Mouse (Mus musculus): ENCODE measurements at regions not wholly inside any gene's neighbourhood (a gene's known extent, or its start where the extent isn't known, plus 50 kb on each side); places are given as distances from the start of the nearest gene placed in this dataset.

GRCm38 (mm10) chr4:75764141-75764540 lies 486.0 kb upstream of the Dmac1 start:
- intact Hi-C loops (cut with DNase I) = no loop called here
- no peak for DNase-seq (ENCODE audit: low spot score in 2 of 2)

DNA sequence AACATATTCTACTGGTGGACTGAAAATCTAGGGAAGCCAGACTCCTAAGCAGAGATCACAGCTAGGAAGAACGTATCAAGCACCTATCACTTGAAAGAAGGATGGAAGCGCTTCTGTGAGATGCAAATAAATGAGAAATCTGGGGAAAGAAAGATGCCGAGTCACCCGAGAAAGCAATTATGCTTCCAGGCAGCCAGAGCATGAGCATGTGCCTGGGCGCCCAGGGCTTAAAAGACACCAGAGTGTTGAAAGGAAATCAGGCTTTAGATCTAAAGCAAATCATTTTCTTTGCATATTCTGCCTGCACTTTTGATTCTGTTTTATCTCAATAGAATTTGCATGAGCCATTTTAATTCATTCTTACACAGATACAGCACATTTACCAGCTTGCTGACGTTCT lies 466.5 kb upstream of the Dmac1 start:
- DNase-seq (ENCODE audit: low spot score in 2 of 2) = no peak
- intact Hi-C loops (cut with DNase I) = no loop called here

DNA sequence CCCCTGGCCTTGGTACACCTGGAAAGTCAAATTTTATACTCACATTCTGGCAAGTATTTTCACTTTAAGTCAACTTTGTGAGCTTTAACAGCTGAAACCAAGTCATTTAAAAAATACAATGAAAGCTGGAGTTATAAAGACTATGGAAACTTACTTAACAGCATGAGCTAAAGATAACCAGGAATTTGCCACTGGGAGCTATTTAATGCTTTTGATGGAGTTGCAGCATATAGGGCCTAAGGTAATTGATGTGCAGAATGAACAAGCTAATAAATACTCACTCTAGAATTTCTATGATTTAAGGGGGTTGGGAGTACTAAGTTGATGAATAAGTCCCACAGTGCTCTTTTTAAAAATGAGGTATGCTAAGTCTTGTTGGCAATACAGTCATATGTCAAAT lies 463.5 kb upstream of the Dmac1 start:
- intact Hi-C loops (cut with DNase I) = no loop called here
- no peak for DNase-seq (ENCODE audit: low spot score in 2 of 2)

DNA sequence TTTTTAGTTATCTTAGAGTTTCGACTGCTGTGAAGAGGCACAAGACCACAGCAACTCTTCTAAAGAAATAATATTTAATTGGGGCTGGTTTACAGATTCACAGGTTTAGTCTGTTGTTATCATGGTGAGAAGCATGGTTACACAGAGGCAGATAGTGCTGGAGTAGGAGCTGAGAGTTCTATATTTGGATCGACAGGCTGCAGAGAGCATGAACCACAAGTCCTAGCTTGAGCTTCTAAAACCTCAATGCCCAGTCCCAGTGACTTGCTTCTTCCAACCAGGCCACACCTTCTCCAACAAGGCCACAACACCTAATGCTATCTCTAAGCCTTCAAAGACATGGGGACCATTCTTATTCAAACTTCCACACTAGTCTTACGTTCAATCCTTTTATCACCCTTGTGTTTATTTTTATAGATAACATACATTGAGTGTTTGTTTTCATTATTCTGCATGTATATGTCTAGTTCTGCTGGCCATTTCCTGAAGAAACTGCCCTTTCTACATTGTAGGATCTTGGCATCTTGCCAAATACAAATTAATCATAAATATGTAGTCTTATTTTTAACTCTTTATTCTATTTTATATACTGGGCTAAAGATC lies 452.8 kb upstream of the Dmac1 start:
- intact Hi-C loops (cut with DNase I) = no loop called here
- DNase-seq (ENCODE audit: low spot score in 2 of 2) = no peak

DNA sequence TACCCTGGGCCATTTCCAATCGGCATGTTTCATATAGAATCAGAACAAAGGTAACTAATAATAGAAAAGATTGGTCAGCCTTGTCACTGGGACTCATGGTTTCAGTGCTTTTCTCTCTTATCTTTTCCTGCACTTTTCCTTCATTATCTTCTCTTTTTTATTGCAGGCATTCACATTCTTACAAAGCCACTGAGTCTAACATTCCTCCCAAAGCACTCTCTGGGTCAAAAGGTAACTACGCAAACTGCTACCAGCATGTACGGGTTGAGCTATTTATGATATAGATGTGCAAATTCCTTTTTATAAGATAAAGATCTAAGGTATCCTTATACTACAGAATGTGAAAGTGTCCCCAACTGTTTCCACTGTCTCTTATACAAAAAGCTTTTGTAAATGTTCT lies 436.5 kb upstream of the Dmac1 start:
- intact Hi-C loops (cut with DNase I) = no loop called here
- no peak for DNase-seq (ENCODE audit: low spot score in 2 of 2)

GRCm38 (mm10) chr4:75713960-75714359 lies 435.9 kb upstream of the Dmac1 start:
- intact Hi-C loops (cut with DNase I) = no loop called here
- no peak for DNase-seq (ENCODE audit: low spot score in 2 of 2)

- intact Hi-C loops (cut with DNase I) = no loop called here
- no peak for DNase-seq (ENCODE audit: low spot score in 2 of 2)
These were observed 422.8 kb upstream of the Dmac1 start for GRCm38 (mm10) chr4:75700780-75701378.

GRCm38 (mm10) chr4:75676590-75677174 lies 398.6 kb upstream of the Dmac1 start:
- no peak for DNase-seq (ENCODE audit: low spot score in 2 of 2)
- intact Hi-C loops (cut with DNase I) = no loop called here

DNA sequence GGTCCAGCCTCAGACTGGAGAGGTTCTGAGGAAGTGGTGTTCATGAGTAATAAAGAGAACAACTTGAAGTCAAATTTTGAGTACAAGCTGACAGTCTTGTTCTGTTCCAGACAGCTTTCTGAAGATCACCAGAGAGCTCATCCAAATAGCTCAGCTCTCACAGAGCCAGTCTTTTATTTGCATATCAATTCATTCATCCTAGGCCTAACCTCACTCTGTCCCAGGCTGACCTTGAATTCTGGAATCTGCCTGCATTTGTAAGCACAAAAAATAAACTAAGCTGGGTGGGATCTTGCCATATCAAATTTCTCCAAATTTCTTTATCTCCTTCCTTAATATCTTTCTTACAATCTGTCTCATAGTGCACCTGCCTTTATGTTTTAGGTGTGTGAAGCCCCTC lies 362.9 kb upstream of the Dmac1 start:
- intact Hi-C loops (cut with DNase I) = no loop called here
- DNase-seq (ENCODE audit: low spot score in 2 of 2) = no peak

DNA sequence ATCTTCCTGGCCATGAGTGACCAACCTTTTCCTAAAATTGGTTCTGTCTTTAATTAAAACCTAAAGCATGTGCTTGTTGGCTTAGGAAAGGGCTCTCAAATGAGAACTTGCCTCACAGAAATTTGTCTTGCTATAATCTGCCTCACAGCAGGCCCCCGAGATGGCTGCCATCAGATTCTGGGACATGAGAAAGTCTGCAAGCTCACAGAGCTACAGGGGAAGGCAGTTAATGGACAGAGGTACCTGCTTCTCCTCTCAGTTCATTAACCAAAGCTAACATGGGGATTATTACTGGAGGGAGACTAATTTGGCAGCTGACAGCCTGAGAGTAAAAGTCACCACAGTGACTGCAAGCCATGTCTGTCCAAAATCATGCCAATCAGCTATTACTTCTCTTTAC lies 358.5 kb upstream of the Dmac1 start:
- intact Hi-C loops (cut with DNase I) = no loop called here
- no peak for DNase-seq (ENCODE audit: low spot score in 2 of 2)

- DNase-seq (ENCODE audit: low spot score in 2 of 2) = no peak
- intact Hi-C loops (cut with DNase I) = no loop called here
These were observed 311.8 kb upstream of the Dmac1 start for GRCm38 (mm10) chr4:75589901-75590300.

DNA sequence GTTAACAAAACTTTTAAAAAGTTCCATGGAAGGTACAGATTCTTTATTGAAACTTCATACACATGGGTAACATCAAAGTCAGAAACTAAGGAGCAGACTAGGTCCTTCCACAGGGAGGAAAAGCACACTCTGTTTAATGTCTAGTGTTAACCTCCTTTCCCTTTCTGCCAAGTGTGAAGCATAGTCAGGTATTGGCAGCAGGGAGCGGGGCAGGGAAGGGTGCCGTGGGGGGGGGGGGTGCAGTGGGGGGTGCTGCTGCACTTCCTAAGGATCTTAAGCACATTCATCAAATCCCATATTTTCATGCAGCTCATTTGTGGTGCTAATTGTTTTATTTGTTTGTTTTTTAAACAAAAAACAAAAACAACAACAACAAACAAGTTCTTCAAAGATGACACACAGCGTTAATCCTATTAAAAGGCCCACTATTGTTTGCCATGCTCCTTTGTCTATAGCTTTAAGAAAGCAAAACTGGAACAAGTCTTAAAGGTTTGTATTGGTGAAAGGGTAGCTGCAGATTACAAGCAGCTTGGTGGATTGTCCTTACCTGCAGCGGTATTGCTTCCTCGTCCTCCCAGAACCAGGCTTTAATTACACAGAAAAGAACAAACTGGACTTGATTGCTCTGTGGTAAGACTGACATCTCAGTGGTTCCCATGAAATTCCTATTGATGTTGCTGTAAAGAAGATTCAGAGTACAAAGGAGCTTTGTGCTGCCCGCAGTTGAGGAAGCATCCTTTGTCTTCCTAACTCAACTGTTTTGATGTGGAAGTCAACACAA lies 310.2 kb upstream of the Dmac1 start:
- no peak for DNase-seq (ENCODE audit: low spot score in 2 of 2)
- intact Hi-C loops (cut with DNase I) = no loop called here

GRCm38 (mm10) chr4:75579865-75580264 lies 301.8 kb upstream of the Dmac1 start:
- DNase-seq (ENCODE audit: low spot score in 2 of 2) = no peak
- intact Hi-C loops (cut with DNase I) = no loop called here

DNA sequence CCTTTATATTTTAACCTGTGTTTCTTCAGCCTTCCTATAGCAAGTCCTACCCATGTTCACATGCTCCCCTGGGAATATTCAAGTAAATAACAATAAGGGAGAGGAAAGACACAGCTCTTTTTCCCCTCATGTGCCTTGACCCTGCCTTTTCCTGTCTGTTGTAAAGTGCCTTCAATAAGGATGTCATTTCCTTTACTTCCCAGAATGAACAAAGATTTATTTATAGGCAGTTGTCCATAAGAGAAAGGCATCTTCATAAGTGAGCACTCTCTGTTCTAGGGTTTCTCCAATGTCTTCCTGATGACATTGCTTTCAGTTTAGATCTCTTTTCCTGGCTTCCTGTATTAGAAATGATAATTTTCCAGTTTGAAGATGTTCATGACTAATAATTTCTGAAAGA lies 294.5 kb upstream of the Dmac1 start:
- intact Hi-C loops (cut with DNase I) = no loop called here
- DNase-seq (ENCODE audit: low spot score in 2 of 2) = no peak

GRCm38 (mm10) chr4:75567630-75568029 lies 289.5 kb upstream of the Dmac1 start:
- no peak for DNase-seq (ENCODE audit: low spot score in 2 of 2)
- intact Hi-C loops (cut with DNase I) = no loop called here

DNA sequence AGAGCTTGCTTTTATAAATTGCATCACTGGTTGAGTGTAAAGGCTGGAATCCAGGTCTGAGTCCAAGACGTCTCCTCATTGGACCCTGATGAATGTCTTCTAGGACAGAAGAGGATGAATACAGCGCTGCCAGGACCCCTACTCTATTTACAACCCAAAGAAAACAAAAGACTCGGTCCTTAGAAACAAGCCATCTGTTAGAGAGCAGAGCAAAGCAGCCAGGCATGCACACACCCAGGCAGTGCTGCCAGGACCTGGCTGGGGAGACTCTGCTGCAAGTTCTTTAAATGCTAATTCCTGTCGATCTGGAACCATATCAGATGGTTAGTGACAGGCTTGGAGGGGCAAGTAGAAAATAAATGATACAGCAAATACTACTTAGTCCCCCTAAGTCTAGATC lies 284.4 kb upstream of the Dmac1 start:
- no peak for DNase-seq (ENCODE audit: low spot score in 2 of 2)
- intact Hi-C loops (cut with DNase I) = no loop called here

DNA sequence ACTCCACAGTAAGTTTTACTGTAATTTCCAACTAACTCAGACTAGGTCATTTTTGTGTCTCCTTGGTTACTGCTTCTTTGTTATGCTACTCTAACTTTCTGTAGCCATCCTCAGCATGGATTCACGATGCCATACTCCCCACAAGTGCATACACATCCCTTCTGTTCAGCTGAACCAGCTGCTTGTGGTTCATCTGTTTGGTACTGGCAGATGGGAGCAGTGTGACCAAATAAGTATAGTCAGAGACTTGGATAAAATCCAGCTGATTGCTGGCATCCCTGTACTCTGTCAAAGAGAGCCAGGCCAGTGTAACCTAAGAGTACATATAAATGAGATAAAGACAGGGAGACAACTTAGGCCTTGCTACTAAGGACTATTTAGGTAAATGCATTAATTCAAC lies 283.7 kb upstream of the Dmac1 start:
- intact Hi-C loops (cut with DNase I) = no loop called here
- DNase-seq (ENCODE audit: low spot score in 2 of 2) = peak; percentile 11 to 13

GRCm38 (mm10) chr4:75537787-75538186 lies 259.7 kb upstream of the Dmac1 start:
- intact Hi-C loops (cut with DNase I) = no loop called here
- no peak for DNase-seq (ENCODE audit: low spot score in 2 of 2)

DNA sequence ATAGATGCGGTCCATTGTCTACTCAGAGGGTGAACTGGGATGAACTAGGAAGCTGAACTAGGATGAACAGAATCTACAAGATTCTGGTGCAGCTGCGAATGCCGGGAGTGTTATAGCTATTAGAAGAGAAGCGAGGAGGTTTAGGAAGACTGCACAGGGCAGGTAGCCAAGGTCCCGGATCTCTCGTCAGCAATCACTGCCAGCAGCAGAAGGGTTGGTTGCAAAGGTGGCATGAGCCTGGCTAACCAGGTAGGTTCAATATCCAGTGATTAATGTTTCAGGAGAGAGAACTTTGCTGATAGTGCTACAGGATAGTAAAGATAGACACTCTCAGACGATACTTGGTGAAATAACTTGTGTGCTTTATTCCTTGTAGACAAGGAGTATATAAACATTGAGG lies 257.0 kb upstream of the Dmac1 start:
- DNase-seq (ENCODE audit: low spot score in 2 of 2) = no peak

GRCm38 (mm10) chr4:75529607-75530006 lies 251.5 kb upstream of the Dmac1 start:
- no peak for DNase-seq (ENCODE audit: low spot score in 2 of 2)
- intact Hi-C loops (cut with DNase I) = no loop called here

More for the DNA sequence above, 257.0 kb upstream of the Dmac1 start:
- intact Hi-C loops (cut with DNase I) = no loop called here
